Mouse (Mus musculus) liver, adult 2 months (tissue): Measurements from ENCODE around the gene Foxc2. TPM values are rescaled to one million over a fixed set of nuclear protein-coding genes. Genes with fewer than 3 reads are reported as not detected.

Source experiments
- DNase-seq: peaks from one replicate; pipeline ENCODE4 v3.0.0-alpha.2; 2011; ENCODE audit warnings: low read depth, low spot score; ENCODE audit errors: extremely low read depth
- H3K27ac ChIP-seq: fragments of 200-500 bp; replicated peaks from 2 replicates; pipeline ENCODE4 v1.5.1; 2012; ENCODE audit warnings: low read depth, mild to moderate bottlenecking, control low read depth, inconsistent platforms, low read length; ENCODE audit not compliant: insufficient read depth
- H3K27me3 ChIP-seq: fragments of 200-500 bp; 2 replicates; pipeline ENCODE4 v1.6.1; 2012; ENCODE audit warnings: mild to moderate bottlenecking, moderate library complexity, low read length, inconsistent platforms; ENCODE audit not compliant: control insufficient read depth, insufficient read depth
- H3K36me3 ChIP-seq: fragments of 200-500 bp; 2 replicates; pipeline ENCODE4 v1.6.1; 2012; ENCODE audit warnings: low read length, inconsistent platforms; ENCODE audit not compliant: control insufficient read depth, insufficient read depth
- H3K4me1 ChIP-seq: fragments of 200-500 bp; 2 replicates; pipeline ENCODE4 v1.6.1; 2011; ENCODE audit warnings: low read length; ENCODE audit not compliant: control insufficient read depth, insufficient read depth
- H3K4me3 ChIP-seq: fragments of 200-500 bp; 2 replicates; pipeline ENCODE4 v1.5.1; 2011; ENCODE audit warnings: low read depth, mild to moderate bottlenecking, control low read depth, low read length, moderate library complexity; ENCODE audit not compliant: insufficient read depth
- H3K79me2 ChIP-seq: fragments of 200-500 bp; 2 replicates; pipeline ENCODE4 v1.6.1; 2012; ENCODE audit warnings: inconsistent platforms, mild to moderate bottlenecking, low read length, moderate library complexity; ENCODE audit not compliant: control insufficient read depth, insufficient read depth
- H3K9ac ChIP-seq: fragments of 200-500 bp; 2 replicates; pipeline ENCODE4 v1.6.1; 2012; ENCODE audit warnings: low read depth, mild to moderate bottlenecking, control low read depth, inconsistent platforms, low read length
- CTCF ChIP-seq: fragments of 200-500 bp; IDR thresholded peaks from 2 replicates; pipeline ENCODE4 v1.5.1; 2011; ENCODE audit warnings: low read depth, low read length, control low read depth
- POLR2A ChIP-seq: fragments of 200-500 bp; IDR thresholded peaks from 2 replicates; pipeline ENCODE4 v1.6.1; 2011; ENCODE audit warnings: low read length, control low read depth; ENCODE audit not compliant: insufficient read depth; ENCODE audit errors: extremely low read depth
- WGBS: fragments of 180-500 bp; shearing (Covaris S2); methylation state at CpG from one replicate; pipeline ENCODE4 v1.1.7; 2018; 5-methylcytosine and 5-hydroxymethylcytosine counted together
- polyA plus RNA-seq: library from polyadenylated mRNA; depleted of rRNA; stranded (reverse); fragments of >200 nt; gene quantifications from 2 replicates; pipeline ENCODE4 v1.2.3, GENCODE M21; 2012
- total RNA-seq: library from RNA; depleted of rRNA; stranded (reverse); fragments of >200 nt; gene quantifications from 2 replicates; pipeline ENCODE4 v1.2.3, GENCODE M21; 2014

The Foxc2 gene
- total and polyA plus RNA-seq, 2 experiments: 0.06 TPM; not detected in 1

GRCm38 (mm10) chr8:121156990-121157491 lies 41.1 kb downstream of the Foxc2 start:
- Histone ChIP-seq H3K79me2 (no peaks in the 10 kb centered on the region), H3K9ac (no peak overlapping the region), H3K4me1 (no peaks in the 10 kb centered on the region), H3K36me3 (no peaks in the 10 kb centered on the region), H3K4me3 (no peak overlapping the region), H3K27ac (no peak overlapping the region), H3K27me3 (no peaks in the 10 kb centered on the region)
- TF ChIP-seq POLR2A (no peak), CTCF (no peak)
- DNase-seq: no peak
- WGBS: 82% methylated on average over 7 of the region's 7 CpGs

DNA sequence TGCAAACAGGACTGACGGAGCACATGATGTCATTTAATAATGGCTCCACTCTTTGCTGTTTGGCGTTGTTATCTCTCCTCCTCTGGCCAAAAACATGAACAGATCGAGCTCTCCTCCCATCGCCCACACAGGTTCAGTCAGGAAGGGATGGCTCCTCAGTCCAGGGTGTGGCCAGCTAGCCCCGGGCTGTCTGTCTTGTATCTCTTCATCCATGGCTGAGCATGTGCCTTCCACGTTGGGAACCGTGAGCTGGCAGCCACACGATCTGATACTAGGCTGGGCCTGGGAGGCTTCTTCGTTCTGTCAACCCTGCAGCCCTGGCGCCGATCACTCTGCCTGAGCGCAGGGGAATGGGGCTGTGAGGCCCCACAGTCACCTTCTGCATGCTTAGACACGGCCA lies 42.8 kb downstream of the Foxc2 start:
- WGBS: 70% methylated on average over 13 of the region's 13 CpGs
- Histone ChIP-seq H3K27me3 (no peaks in the 10 kb centered on the region), H3K36me3 (no peaks in the 10 kb centered on the region), H3K79me2 (no peaks in the 10 kb centered on the region), H3K4me3 (no peak overlapping the region), H3K9ac (no peak overlapping the region), H3K27ac (no peak overlapping the region), H3K4me1 (no peaks in the 10 kb centered on the region; the same call in 1 of the 2 replicates)
- DNase-seq: no peak
- TF ChIP-seq POLR2A (no peak), CTCF (no peak)

- H3K9ac ChIP-seq: no peak overlapping the region
- H3K27me3 ChIP-seq: no peaks in the 10 kb centered on the region
- no peaks in the 10 kb centered on the region; the same call in 1 of the 2 replicates for H3K4me1 ChIP-seq
- no peak for DNase-seq
- WGBS: 83% methylated on average over 5 of the region's 5 CpGs
- H3K27ac ChIP-seq: no peak overlapping the region
- no peaks in the 10 kb centered on the region for H3K36me3 ChIP-seq
- H3K79me2 ChIP-seq: no peaks in the 10 kb centered on the region
- no peak overlapping the region for H3K4me3 ChIP-seq
- no peak for TF ChIP-seq CTCF
Measured at GRCm38 (mm10) chr8:121161437-121161836, 45.5 kb downstream of the Foxc2 start.

DNA sequence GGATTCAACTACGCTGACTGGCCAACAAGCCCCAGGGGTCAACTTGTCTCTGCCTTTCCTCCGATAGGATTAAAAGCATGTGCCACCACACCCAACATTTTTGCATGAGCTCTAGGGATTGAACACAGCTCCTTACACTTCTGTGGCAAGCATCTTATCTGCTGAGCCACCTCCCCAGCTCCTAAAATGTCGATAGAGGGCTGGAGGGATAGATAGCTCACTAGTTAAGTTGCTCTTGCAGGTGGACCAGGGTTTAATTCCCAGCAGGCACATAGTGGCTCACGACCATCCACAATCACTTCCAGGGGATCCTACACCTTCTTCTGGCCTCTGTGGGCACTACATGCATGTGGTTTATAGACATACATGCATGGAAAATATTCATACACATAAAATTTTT lies 46.4 kb downstream of the Foxc2 start:
- Histone ChIP-seq H3K9ac (no peak overlapping the region), H3K27me3 (no peaks in the 10 kb centered on the region), H3K4me1 (no peaks in the 10 kb centered on the region; the same call in 1 of the 2 replicates), H3K27ac (no peak overlapping the region), H3K79me2 (no peaks in the 10 kb centered on the region), H3K36me3 (no peaks in the 10 kb centered on the region), H3K4me3 (no peak overlapping the region)
- WGBS: 68% methylated on average over 4 of the region's 4 CpGs
- no peak for TF ChIP-seq CTCF
- no peak for TF ChIP-seq POLR2A
- DNase-seq: no peak

- Histone ChIP-seq H3K4me1 (no peaks in the 10 kb centered on the region; the same call in 1 of the 2 replicates), H3K4me3 (no peak overlapping the region), H3K79me2 (no peaks in the 10 kb centered on the region), H3K9ac (no peak overlapping the region), H3K36me3 (no peaks in the 10 kb centered on the region), H3K27ac (no peak overlapping the region), H3K27me3 (no peaks in the 10 kb centered on the region)
- TF ChIP-seq POLR2A (no peak), CTCF (no peak)
- WGBS: 72% methylated on average over 11 of the region's 11 CpGs
- DNase-seq: no peak
Measured at GRCm38 (mm10) chr8:121162906-121163695, 47.1 kb downstream of the Foxc2 start.

DNA sequence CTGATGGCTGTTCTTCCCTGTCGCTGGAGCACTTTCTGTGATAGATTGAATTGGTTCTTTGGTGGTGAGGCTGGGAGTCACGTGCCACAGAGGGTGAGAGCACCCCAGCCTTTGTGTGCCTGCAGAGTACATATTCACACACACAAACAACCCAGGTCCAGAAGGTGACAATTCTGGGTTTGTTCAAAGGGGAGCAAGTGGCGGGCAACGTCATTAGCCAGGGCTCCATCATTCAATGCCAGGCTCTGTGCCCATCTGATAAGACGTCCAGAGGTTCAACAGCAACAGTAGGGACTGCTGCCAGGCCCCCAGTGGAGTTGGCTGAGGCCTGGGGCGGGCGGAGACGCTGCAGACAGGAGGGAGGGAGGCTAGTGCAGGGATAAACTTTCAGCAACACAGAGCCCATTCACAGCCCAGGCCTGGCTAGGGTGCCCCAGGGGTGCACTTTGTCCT lies 48.1 kb downstream of the Foxc2 start:
- no peak overlapping the region for H3K27ac ChIP-seq
- H3K4me1 ChIP-seq: no peaks in the 10 kb centered on the region; the same call in 1 of the 2 replicates
- peak; percentile 40 for DNase-seq
- TF ChIP-seq CTCF (no peak), POLR2A (no peak)
- H3K4me3 ChIP-seq: no peak overlapping the region
- no peaks in the 10 kb centered on the region for H3K36me3 ChIP-seq
- 25% methylated on average over 8 of the region's 8 CpGs for WGBS
- H3K27me3 ChIP-seq: no peaks in the 10 kb centered on the region
- H3K9ac ChIP-seq: no peak overlapping the region
- no peaks in the 10 kb centered on the region for H3K79me2 ChIP-seq
